Mouse (Mus musculus) cortical plate, adult 2 months (tissue): Measurements from ENCODE around the gene Ttbk1.

Experiments
- CTCF ChIP-seq: fragments of 200-500 bp; IDR thresholded peaks from 2 replicates; pipeline ENCODE4 v1.5.1; 2011; ENCODE audit warnings: mild to moderate bottlenecking, control low read depth, low read length; ENCODE audit not compliant: insufficient read depth; ENCODE audit errors: extremely low read depth
- POLR2A ChIP-seq: fragments of 200-500 bp; IDR thresholded peaks from 2 replicates; pipeline ENCODE4 v1.6.1; 2011; ENCODE audit warnings: mild to moderate bottlenecking, low read length, control low read depth; ENCODE audit not compliant: insufficient read depth; ENCODE audit errors: extremely low read depth

DNA sequence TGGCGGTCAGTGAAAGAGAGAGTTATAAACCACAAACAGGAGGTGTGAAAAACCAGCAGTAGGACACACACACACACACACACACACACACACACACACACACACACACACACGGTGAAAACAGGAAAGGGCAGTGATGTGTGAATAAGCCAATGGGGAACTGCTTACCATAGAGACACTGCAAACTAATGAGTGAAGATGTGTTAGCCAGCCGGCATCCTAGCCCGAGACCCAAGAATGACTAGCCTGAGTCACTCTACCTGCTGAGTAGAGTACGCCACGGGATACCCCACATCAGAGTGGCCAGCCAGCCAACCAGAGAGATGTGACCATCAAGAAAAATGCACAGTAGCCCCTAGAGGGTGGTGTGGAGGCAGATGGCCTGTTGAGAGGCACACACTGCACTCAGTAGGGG, 3.0 kb downstream of the Ttbk1 start:
- TF ChIP-seq POLR2A (no peak), CTCF (peak; percentile 35)
